9 mouse cellular contexts compared by ENCODE assay signal in the genomic region with DNA sequence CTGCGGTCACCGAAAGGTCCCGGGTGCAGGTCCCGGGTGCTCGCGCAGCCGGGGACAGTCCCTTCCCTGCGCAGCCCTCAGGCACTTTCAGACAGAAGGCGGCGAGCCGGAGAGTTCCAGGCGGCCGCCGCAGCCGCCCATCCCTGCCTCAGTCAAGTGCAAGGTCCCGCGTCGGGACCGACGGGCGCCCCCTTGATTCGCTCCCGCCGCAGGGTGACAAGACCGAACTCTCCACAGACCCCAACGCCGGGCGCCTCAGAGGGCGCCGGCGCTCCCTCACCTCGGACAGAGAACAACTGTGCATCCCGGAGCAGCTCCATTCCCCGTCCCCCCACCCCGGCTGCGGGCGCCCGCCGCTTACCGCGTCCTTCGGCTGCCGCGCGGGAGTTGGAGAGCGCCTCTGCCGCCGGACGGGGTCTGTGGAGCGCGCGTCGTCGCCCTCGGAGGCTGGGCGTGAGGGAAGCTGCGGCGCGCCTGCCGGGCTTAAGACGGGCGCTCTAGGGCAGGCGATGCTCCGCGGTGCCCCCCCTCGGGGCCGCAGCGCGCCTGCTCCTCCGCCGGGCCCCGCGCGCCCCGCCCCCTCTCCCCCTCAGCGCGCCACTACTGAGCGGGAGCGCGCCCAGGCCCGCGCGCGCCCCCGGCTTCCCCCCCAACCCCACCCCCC. TPM values are rescaled to one million over a fixed set of nuclear protein-coding genes. Genes with fewer than 3 reads are reported as not detected.
DNase-seq lines count a peak whose midpoint lies in the region; ATAC-seq lines count a peak whose summit lies in the region.
"Had no signal": no experiment of that assay in that cellular context is flagged by ENCODE, and none has a peak within 500 bp of the region (broad histone marks: within the 10 kb centered on the region; RNA-seq: fewer than 3 reads in every experiment).

A gene (minus strand): TSS at position 528 of the 664 bp plus-strand sequence.

- no peaks in the 10 kb centered on the region for H3K36me3 ChIP-seq in forebrain, embryonic 11.5 days (ENCODE audit: control insufficient read depth, insufficient read depth, low read length)
- H3K36me3 ChIP-seq in kidney, embryonic 16.5 days (ENCODE audit: insufficient read depth, low read length) = no peaks in the 10 kb centered on the region
- H3K36me3 ChIP-seq in liver, embryonic 16.5 days (ENCODE audit: control insufficient read depth, insufficient read depth) = no peaks in the 10 kb centered on the region
- H3K36me3 ChIP-seq in stomach, embryonic 14.5 days (ENCODE audit: control insufficient read depth, insufficient read depth, low read length) = no peaks in the 10 kb centered on the region

- H3K4me1 ChIP-seq in forebrain, embryonic 11.5 days (replicated peaks; ENCODE audit: control insufficient read depth, insufficient read depth, low read length) = no peaks in the 10 kb centered on the region
- H3K4me1 ChIP-seq in kidney, embryonic 16.5 days (ENCODE audit: insufficient read depth, low read length) = 0 out of 2 replicates have a peak, but pooled peaks cover 7% of the 10 kb centered on the region
- no peaks in the 10 kb centered on the region for H3K4me1 ChIP-seq in liver, embryonic 16.5 days (ENCODE audit: control insufficient read depth, low read depth, low read length)
- H3K4me1 ChIP-seq in stomach, embryonic 14.5 days (ENCODE audit: control insufficient read depth, insufficient read depth, low read length) = no peaks in the 10 kb centered on the region

- ATAC-seq in forebrain, embryonic 11.5 days (replicated peaks; ENCODE audit: low FRiP score) = peak; percentile 92
- peak; percentile 88 for ATAC-seq in kidney, embryonic 16.5 days (ENCODE audit: low FRiP score, low TSS enrichment)
- ATAC-seq in liver, embryonic 16.5 days (ENCODE audit: low read depth) = peak; percentile 48
- peak; percentile 85 for ATAC-seq in stomach, embryonic 14.5 days (ENCODE audit: insufficient number of reproducible peaks, insufficient read depth, low FRiP score, low read depth)

- H3K27ac ChIP-seq in forebrain, embryonic 11.5 days (ENCODE audit: low read depth, low read length) = no peak within 1 kb of the TSS
- H3K27ac ChIP-seq in kidney, embryonic 16.5 days (ENCODE audit: low read length) = no peak within 1 kb of the TSS
- no peak within 1 kb of the TSS for H3K27ac ChIP-seq in liver, embryonic 16.5 days (ENCODE audit: low read length)
- peak within 1 kb of the TSS; percentile 78 for H3K27ac ChIP-seq in stomach, embryonic 14.5 days (ENCODE audit: low read length)

- DNase-seq in layer of hippocampus, adult 11-12 months (ENCODE audit: low spot score) = peak; percentile 43
- no peak for DNase-seq in layer of hippocampus, adult 9-10 months (ENCODE audit: low spot score)
- peak; percentile 6 for DNase-seq in brain, embryonic 18.5 days (ENCODE audit: low read depth, low spot score)
- peak; percentile 88 for DNase-seq in forebrain, embryonic 11.5 days (ENCODE audit: low spot score)
- no peak for DNase-seq in MN1 (ENCODE audit: low spot score)

- H3K27me3 ChIP-seq in forebrain, embryonic 11.5 days (ENCODE audit: control insufficient read depth, insufficient read depth, low read length) = peaks cover 3% of the 10 kb centered on the region; the same call in 1 of the 2 replicates
- peaks cover 32% of the 10 kb centered on the region for H3K27me3 ChIP-seq in kidney, embryonic 16.5 days (ENCODE audit: insufficient read depth, low read length)
- peaks cover 23% of the 10 kb centered on the region for H3K27me3 ChIP-seq in liver, embryonic 16.5 days (ENCODE audit: control insufficient read depth, insufficient read depth, low read depth, low read length)
- H3K27me3 ChIP-seq in stomach, embryonic 14.5 days (ENCODE audit: control insufficient read depth, insufficient read depth, low read length) = 0 out of 2 replicates have a peak, but pooled peaks cover 4% of the 10 kb centered on the region

- peak within 1 kb of the TSS; percentile 94 for H3K4me2 ChIP-seq in forebrain, embryonic 11.5 days (ENCODE audit: low read depth, low read length, severe bottlenecking)
- H3K4me2 ChIP-seq in kidney, embryonic 16.5 days (replicated peaks; ENCODE audit: low read depth, low read length) = peak within 1 kb of the TSS; percentile 75
- H3K4me2 ChIP-seq in liver, embryonic 16.5 days (ENCODE audit: low read depth, low read length) = peak within 1 kb of the TSS; percentile 53
- H3K4me2 ChIP-seq in stomach, embryonic 14.5 days (replicated peaks; ENCODE audit: low read depth, low read length) = peak within 1 kb of the TSS; percentile 88

- H3K4me3 ChIP-seq in forebrain, embryonic 11.5 days (ENCODE audit: low read depth, low read length) = peak within 1 kb of the TSS; percentile 57
- H3K4me3 ChIP-seq in kidney, embryonic 16.5 days (ENCODE audit: low read length) = peak within 1 kb of the TSS; percentile 63
- peak within 1 kb of the TSS; percentile 50 for H3K4me3 ChIP-seq in liver, embryonic 16.5 days (ENCODE audit: low read depth, low read length)
- peak within 1 kb of the TSS; percentile 62 for H3K4me3 ChIP-seq in stomach, embryonic 14.5 days (ENCODE audit: low read depth, low read length)

- H3K9me3 ChIP-seq in forebrain, embryonic 11.5 days (ENCODE audit: control insufficient read depth, low read length) = no peaks in the 10 kb centered on the region
- H3K9me3 ChIP-seq in kidney, embryonic 16.5 days (ENCODE audit: low read length) = no peaks in the 10 kb centered on the region
- H3K9me3 ChIP-seq in liver, embryonic 16.5 days (replicated peaks; ENCODE audit: control insufficient read depth, low read length) = no peaks in the 10 kb centered on the region
- no peaks in the 10 kb centered on the region for H3K9me3 ChIP-seq in stomach, embryonic 14.5 days (ENCODE audit: control insufficient read depth, low read depth, low read length)

- H3K9ac ChIP-seq in forebrain, embryonic 11.5 days (ENCODE audit: low read length) = peak within 1 kb of the TSS; percentile 58
- H3K9ac ChIP-seq in kidney, embryonic 16.5 days (replicated peaks; ENCODE audit: low read length) = peak within 1 kb of the TSS; percentile 62
- no peak within 1 kb of the TSS for H3K9ac ChIP-seq in liver, embryonic 16.5 days (ENCODE audit: low read depth, low read length)
- peak within 1 kb of the TSS; percentile 47; the same call in 1 of the 2 replicates for H3K9ac ChIP-seq in stomach, embryonic 14.5 days (replicated peaks; ENCODE audit: low read depth, low read length)

- WGBS in forebrain, embryonic 11.5 days = under 1% methylated on average over 66 of the region's 85 CpGs
- WGBS in kidney, embryonic 16.5 days = under 1% methylated on average over 72 of the region's 85 CpGs
- WGBS in liver, embryonic 16.5 days (ENCODE audit: insufficient replicate concordance) = under 1% methylated on average over 60 of the region's 85 CpGs
- under 1% methylated on average over 59 of the region's 85 CpGs for WGBS in stomach, embryonic 14.5 days

RNA-seq across cellular contexts. Expression of the gene that starts here (rescaled TPM):
- polyA plus RNA-seq in forebrain, embryonic 11.5 days (2014; fragmentation: Nextera tagmentation; extraction: Ambion mirVana) = 4.0 and 4.8 TPM in 2 replicates
- 9.3 and 9.4 TPM in 2 replicates for polyA plus RNA-seq in kidney, embryonic 16.5 days (2015; fragmentation: Nextera tagmentation; extraction: Ambion mirVana)
- polyA plus RNA-seq in liver, embryonic 16.5 days (2015; fragmentation: Nextera tagmentation; extraction: Ambion mirVana) = 0.25 and 0.28 TPM in 2 replicates
- polyA plus RNA-seq in stomach, embryonic 14.5 days (2014; fragmentation: Nextera tagmentation; extraction: Ambion mirVana) = 26.7 and 28.0 TPM in 2 replicates
- polyA plus RNA-seq: spleen, adult 2 months had no signal

Comparison
In these comparisons a context has a peak if more than half of its experiments do, and no peak if none do; other contexts are left out.
1. DNase-seq: peak in layer of hippocampus, adult 11-12 months (single experiment), brain, embryonic 18.5 days (single experiment) and forebrain, embryonic 11.5 days (single experiment); none in layer of hippocampus, adult 9-10 months (single experiment) and MN1 (single experiment).
2. Peak in ATAC-seq, H3K4me3 ChIP-seq and H3K4me2 ChIP-seq in liver, embryonic 16.5 days; RNA of the gene not detected or under 1 TPM.
3. Peak in every context shown above with its lines, with median percentiles within 50 percentile points of each other: ATAC-seq, H3K4me2 ChIP-seq and H3K4me3 ChIP-seq.